Mouse (Mus musculus) embryonic facial prominence, embryonic 10.5 days (tissue): ENCODE measurements around the gene Gm49711. TPM values are rescaled to one million over a fixed set of nuclear protein-coding genes. Genes with fewer than 3 reads are reported as not detected.

ENCODE experiments used
- DNase-seq: peaks from one replicate; pipeline ENCODE4 v3.0.0-alpha.2; 2017; ENCODE audit warnings: low spot score
- H3K27ac ChIP-seq: fragments of 300-500 bp; sonication (generic); replicated peaks from 2 replicates; pipeline ENCODE4 v1.5.1; 2016; ENCODE audit warnings: mild to moderate bottlenecking
- H3K27me3 ChIP-seq: fragments of 300-500 bp; sonication (generic); replicated peaks from 2 replicates; pipeline ENCODE4 v1.6.1; 2016; ENCODE audit warnings: low read depth, mild to moderate bottlenecking; ENCODE audit not compliant: poor library complexity, severe bottlenecking
- H3K36me3 ChIP-seq: fragments of 300-500 bp; sonication (generic); replicated peaks from 2 replicates; pipeline ENCODE4 v1.6.1; 2016; ENCODE audit warnings: mild to moderate bottlenecking, moderate library complexity
- H3K4me1 ChIP-seq: fragments of 300-500 bp; sonication (generic); 2 replicates; pipeline ENCODE4 v1.6.1; 2016
- H3K4me3 ChIP-seq: fragments of 300-500 bp; sonication (generic); 2 replicates; pipeline ENCODE4 v1.5.1; 2016; ENCODE audit warnings: mild to moderate bottlenecking, moderate library complexity
- H3K9me3 ChIP-seq: fragments of 300-500 bp; sonication (generic); 2 replicates; pipeline ENCODE4 v1.6.1; 2016; ENCODE audit warnings: mild to moderate bottlenecking
- WGBS: fragments of 180-500 bp; shearing (Covaris S2); methylation state at CpG from one replicate; pipeline ENCODE4 v1.1.7; 2016; 5-methylcytosine and 5-hydroxymethylcytosine counted together
- polyA plus RNA-seq: library from polyadenylated mRNA; unstranded; fragments of >200 nt; fragmentation: Nextera tagmentation; extraction: Ambion mirVana; gene quantifications from 2 replicates; pipeline ENCODE4 v1.2.1, GENCODE M21; 2016

The Gm49711 gene
- 0.28 TPM in 1 of 2 replicates, not detected in the other for polyA plus RNA-seq

DNA sequence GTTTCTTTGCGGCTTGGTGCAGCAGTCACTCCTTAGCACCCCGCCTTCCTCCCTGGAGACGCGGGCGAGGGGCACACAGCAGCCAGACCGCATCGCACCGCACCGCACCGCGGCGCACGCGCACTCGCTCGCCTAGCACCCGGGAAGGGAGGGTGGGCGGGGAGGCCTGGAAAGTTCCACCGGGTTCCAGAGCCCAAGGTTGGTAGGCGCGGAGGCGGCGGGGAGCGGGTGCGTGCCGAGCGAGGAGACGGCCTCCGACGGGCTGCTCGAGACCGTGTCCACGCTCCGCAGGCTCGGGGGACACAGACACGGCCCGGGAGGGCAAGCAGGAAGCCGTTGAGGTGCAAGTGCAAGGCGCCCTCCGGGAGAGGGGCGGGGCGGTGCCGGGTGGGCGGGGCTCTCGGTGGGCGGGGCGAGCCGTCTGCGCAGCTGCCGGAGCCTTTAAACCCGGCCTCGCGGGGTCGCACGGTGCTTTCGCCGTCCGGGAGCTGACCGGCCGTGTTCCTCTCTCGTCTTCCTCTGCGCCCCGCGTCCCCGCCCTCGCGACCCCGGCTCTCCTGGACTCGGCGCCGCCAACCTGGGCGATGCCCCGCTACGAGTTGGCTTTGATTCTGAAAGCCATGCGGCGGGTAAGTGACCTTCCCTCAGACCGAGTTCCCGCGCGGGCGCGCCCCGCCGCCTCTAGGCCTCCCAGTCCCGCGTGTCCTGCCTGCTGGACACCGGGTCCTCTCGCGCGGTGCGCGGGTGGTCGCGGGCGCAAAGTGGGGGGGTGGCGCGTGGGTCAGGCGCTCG is at the start of gene Gm49711, which contains the start of the genes Mrps6 and Slc5a3:
Gene Gm49711, plus strand, starts transcription at position 465 of the 792 bp plus-strand sequence.
Gene Mrps6, plus strand, starts transcription at position 419 of the 792 bp plus-strand sequence.
Gene Slc5a3, plus strand, starts transcription at position 471 of the 792 bp plus-strand sequence.
- Histone ChIP-seq H3K36me3 (peaks cover 37% of the 10 kb centered on the region), H3K27me3 (0 out of 2 replicates have a peak, but pooled peaks cover 3% of the 10 kb centered on the region), H3K4me3 (peak within 1 kb of the TSS; percentile 91), H3K27ac (peak within 1 kb of the TSS; percentile 96), H3K4me1 (peaks cover 31% of the 10 kb centered on the region), H3K9me3 (peaks cover 11% of the 10 kb centered on the region)
- DNase-seq, result peak; percentile 95
- under 1% methylated on average over 99 of the region's 99 CpGs for WGBS

DNA sequence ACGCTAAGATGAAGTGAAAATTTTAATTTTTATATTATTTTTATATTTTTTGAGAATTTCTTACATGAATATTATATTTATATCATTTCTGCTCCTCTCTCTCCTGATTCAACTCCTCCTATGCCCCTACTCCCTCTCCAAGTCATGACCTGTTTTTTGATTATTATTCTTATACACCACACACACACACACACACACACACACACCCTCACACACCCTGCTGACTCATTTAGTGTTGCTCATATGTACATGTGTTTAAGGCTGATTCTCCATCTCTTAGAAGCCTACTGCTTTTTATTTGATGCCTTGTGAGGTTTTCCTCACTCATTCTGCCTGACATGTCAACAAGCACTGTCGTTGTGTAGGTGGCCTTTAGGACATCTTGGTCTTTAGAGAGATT is 48.5 kb upstream of the Gm49711 start:
- H3K4me3 ChIP-seq, result no peak overlapping the region
- H3K4me1 ChIP-seq, result no peaks in the 10 kb centered on the region
- no peaks in the 10 kb centered on the region for H3K27me3 ChIP-seq
- no peak for DNase-seq
- no peak overlapping the region for H3K27ac ChIP-seq
- WGBS, result 91% methylated on average over 2 of the region's 2 CpGs
- no peaks in the 10 kb centered on the region for H3K9me3 ChIP-seq
- no peaks in the 10 kb centered on the region for H3K36me3 ChIP-seq

DNA sequence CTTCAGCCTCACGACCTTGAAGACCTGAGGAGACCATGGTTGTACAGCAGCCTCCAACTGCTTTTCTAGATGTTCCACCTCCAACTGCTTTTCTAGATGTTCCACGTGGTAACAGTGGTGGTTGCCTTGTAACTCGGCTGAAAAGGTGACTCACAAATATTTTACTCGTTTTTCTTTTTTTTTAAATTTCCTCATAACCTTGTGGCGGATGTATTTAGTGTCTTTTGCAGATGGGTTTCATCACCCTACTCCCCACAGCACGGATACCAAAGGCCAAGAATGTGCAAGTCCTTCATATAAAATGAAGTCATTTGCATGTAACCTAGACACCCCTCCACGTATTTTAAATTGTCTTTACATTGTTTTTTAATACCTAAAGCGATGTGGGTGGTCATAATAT is 41.3 kb upstream of the Gm49711 start:
- H3K27ac ChIP-seq, result no peak overlapping the region
- H3K4me1 ChIP-seq, result peaks cover 18% of the 10 kb centered on the region
- no peaks in the 10 kb centered on the region for H3K27me3 ChIP-seq
- DNase-seq, result no peak
- 90% methylated on average over 8 of the region's 8 CpGs for WGBS
- no peak overlapping the region for H3K4me3 ChIP-seq
- H3K9me3 ChIP-seq, result no peaks in the 10 kb centered on the region
- no peaks in the 10 kb centered on the region for H3K36me3 ChIP-seq

DNA sequence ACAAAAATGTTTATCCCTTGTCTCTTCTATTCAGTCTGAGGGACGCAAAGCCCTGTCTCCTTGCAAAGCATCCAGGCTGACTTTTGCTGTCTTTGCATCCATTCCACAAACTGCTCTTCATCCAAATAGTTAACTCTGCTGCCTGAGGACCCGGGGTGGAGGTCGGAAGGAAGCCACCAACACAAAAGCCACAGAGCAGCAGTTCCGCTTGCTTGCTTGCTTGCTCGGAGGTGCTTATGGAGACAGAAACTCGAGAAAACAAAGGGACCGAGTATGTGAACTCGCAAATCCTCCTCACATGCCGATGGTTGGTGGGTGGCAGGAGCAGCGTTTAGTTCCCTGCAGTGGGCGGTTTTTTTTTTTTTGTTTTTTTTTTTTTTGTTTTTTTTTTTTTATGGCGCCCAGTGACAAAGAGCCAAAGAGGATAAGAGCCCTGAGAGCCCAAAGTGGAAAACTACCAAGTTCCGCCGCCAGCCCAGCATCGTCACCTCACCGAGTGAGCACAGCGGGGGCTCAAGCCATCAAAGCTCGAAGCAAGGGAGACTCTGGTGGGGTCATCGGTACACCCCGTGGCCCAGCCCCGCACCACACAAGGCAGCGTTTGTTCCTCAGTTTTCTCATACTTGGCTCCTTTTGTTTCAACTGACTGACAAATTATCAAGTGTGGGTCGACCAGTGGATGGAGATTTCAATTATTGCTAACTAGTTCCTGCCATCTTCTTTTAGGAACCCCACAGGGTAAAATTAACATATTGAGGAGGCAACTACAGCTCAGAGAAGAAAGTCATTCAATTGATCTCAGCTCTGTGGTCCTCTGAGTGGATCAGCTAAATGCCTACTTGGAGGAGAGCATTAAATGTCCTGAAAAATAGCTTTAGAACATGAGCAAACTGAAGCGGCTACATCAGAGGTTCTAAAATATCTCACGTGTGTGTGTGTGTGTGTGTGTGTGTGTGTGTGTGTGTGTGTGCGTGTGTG is 38.7 kb upstream of the Gm49711 start:
- H3K27ac ChIP-seq, result peak overlapping the region; percentile 76
- H3K9me3 ChIP-seq, result no peaks in the 10 kb centered on the region
- H3K27me3 ChIP-seq, result no peaks in the 10 kb centered on the region
- H3K4me3 ChIP-seq, result peak overlapping the region; percentile 48
- WGBS, result 9% methylated on average over 26 of the region's 26 CpGs
- H3K4me1 ChIP-seq, result peaks cover 35% of the 10 kb centered on the region
- peak; percentile 71 for DNase-seq
- H3K36me3 ChIP-seq, result no peaks in the 10 kb centered on the region

DNA sequence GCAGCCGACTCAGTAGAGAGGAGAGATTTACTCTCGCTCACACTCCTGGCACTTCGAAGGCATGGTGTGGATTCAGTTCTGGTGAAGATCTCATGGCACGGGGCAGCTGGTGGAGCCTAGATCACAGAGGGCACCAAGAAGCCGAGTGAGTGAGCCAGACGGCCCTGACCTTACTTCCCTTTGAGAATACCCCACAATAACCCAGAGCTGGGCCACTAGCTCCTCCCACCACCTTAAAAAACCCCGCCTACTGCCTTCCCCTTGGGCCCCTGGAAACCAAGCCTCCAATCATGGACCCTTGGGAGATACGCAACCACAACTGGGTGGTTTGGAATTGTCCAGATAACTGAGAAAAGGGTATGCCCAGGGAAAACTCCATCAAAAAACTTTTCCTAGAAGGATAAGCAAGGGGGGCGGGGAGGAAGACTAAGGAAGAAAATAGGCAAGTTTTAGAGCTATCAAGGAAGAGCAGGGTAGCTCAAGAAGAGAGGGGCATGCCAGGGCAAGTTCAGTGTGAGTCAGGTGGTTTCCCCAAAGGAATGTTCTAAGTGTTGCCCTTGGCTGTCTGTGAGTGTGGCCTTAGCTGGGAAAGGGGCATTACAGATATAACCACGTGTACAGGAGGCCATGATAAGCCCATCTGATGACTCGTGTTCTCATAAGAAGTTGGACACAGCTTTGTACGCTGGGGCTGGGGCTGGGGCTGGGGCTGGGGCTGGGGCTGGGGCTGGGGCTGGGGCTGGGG is 36.3 kb upstream of the Gm49711 start:
- 79% methylated on average over 12 of the region's 12 CpGs for WGBS
- Histone ChIP-seq H3K36me3 (no peaks in the 10 kb centered on the region), H3K9me3 (no peaks in the 10 kb centered on the region), H3K27me3 (no peaks in the 10 kb centered on the region), H3K27ac (no peak overlapping the region), H3K4me1 (peaks cover 35% of the 10 kb centered on the region), H3K4me3 (no peak overlapping the region)
- no peak for DNase-seq

DNA sequence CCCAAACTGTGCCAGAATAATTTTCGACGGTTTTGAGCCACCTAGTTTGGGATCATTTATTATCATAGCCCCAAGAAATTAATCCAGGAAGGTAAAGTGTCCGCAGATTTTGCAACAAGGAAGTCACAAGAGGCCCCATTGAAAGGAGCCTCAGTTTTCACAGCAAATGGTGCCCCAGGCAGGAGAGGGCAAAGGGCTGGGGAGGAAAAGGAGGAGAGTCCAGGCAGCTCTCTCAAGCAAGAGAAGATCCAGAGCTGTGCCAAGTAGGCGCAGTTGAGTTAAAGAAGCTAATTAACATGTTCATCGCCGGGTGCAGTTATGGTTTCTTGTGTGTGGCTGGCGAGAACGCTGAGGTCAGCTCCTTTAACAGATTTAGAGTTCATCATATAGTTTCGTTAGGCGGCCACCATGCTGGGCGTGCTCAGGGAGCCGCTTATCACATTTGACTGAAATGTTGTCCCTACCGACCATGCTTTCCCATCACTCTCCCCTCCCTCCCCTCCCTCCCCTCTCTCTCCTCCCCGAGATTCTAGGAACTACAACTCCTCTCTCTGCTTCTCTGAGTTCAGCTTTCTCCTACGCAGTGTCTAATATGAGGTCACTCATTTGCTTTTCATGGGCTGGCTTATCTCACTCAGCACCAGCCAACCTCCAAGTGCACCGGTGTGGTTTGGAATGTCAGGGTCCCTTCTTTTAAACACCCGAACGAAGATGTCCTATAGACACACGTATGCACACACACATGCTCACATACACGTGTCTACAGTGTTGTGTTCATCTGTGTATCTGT is 35.4 kb upstream of the Gm49711 start:
- 72% methylated on average over 20 of the region's 20 CpGs for WGBS
- DNase-seq, result no peak
- no peaks in the 10 kb centered on the region for H3K9me3 ChIP-seq
- no peak overlapping the region for H3K27ac ChIP-seq
- H3K27me3 ChIP-seq, result no peaks in the 10 kb centered on the region
- no peak overlapping the region for H3K4me3 ChIP-seq
- peaks cover 35% of the 10 kb centered on the region for H3K4me1 ChIP-seq
- no peaks in the 10 kb centered on the region for H3K36me3 ChIP-seq

DNA sequence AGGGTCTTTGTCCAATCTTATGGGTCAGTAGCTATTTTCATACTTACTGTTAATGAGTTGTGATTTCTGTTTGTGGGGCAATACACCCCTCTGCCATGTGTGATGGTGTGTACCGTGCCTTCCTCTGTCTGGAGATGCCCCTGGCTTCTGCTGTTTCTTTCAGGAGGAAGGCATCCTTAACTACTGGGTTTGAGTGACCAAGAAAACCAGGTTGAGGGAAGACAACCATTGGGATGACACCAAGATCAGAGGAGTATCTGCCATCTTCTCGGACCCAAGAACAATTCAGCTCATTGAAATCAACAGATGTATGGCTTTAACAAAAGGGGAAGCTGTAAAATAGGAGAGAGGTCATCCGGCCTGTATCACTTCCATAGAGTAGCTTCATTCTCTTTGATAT is 24.8 kb upstream of the Gm49711 start:
- Histone ChIP-seq H3K4me3 (no peak overlapping the region), H3K9me3 (no peaks in the 10 kb centered on the region), H3K27me3 (no peaks in the 10 kb centered on the region), H3K27ac (no peak overlapping the region), H3K36me3 (no peaks in the 10 kb centered on the region), H3K4me1 (peaks cover 5% of the 10 kb centered on the region; the same call in 1 of the 2 replicates)
- DNase-seq, result no peak
- WGBS, result 88% methylated on average over 3 of the region's 3 CpGs

DNA sequence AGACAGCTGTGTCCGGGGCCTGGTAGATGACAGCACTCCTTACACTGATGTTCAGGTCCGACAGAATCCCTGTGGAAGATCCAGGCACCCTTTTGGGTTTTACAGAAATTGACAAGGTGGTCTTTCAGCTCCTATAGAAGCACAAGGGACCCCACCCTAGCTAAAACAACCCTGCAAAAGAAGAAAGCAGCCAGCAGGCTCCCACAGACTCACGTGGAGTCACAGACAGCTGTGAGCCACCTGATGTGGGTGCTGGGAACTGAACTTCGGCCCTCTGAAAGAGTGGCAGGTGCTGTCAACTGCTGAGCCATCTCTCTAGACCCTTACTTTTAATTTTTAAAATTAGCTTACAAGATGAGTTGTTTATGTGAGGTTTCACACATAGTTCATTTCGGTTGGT is 23.4 kb upstream of the Gm49711 start:
- H3K4me1 ChIP-seq, result peaks cover 5% of the 10 kb centered on the region; the same call in 1 of the 2 replicates
- no peaks in the 10 kb centered on the region for H3K36me3 ChIP-seq
- no peak overlapping the region for H3K4me3 ChIP-seq
- no peak overlapping the region for H3K27ac ChIP-seq
- H3K9me3 ChIP-seq, result no peaks in the 10 kb centered on the region
- WGBS, result 76% methylated on average over 5 of the region's 5 CpGs
- no peaks in the 10 kb centered on the region for H3K27me3 ChIP-seq
- no peak for DNase-seq

DNA sequence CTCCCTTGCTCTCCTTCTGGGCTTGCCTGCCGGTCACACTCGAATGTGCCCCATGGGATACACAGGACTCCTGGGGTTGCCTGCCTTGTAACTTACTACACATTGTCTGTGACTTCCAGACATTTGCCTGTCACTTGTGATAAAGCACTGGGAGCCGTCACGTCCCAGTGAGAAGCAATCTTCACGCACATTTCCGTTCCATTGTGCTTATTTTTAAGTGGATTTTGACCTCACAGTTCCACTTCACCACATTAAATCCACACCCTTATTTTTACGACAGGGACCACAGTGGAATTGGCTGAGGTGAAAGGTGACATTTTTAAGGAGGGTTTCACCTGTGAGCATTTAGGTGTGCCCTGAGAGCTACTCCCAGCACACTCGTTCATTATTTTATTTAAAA is 21.4 kb upstream of the Gm49711 start:
- peaks cover 5% of the 10 kb centered on the region; the same call in 1 of the 2 replicates for H3K4me1 ChIP-seq
- no peaks in the 10 kb centered on the region for H3K36me3 ChIP-seq
- no peaks in the 10 kb centered on the region for H3K9me3 ChIP-seq
- H3K4me3 ChIP-seq, result no peak overlapping the region
- no peak overlapping the region for H3K27ac ChIP-seq
- DNase-seq, result no peak
- H3K27me3 ChIP-seq, result no peaks in the 10 kb centered on the region
- WGBS, result 79% methylated on average over 8 of the region's 8 CpGs

DNA sequence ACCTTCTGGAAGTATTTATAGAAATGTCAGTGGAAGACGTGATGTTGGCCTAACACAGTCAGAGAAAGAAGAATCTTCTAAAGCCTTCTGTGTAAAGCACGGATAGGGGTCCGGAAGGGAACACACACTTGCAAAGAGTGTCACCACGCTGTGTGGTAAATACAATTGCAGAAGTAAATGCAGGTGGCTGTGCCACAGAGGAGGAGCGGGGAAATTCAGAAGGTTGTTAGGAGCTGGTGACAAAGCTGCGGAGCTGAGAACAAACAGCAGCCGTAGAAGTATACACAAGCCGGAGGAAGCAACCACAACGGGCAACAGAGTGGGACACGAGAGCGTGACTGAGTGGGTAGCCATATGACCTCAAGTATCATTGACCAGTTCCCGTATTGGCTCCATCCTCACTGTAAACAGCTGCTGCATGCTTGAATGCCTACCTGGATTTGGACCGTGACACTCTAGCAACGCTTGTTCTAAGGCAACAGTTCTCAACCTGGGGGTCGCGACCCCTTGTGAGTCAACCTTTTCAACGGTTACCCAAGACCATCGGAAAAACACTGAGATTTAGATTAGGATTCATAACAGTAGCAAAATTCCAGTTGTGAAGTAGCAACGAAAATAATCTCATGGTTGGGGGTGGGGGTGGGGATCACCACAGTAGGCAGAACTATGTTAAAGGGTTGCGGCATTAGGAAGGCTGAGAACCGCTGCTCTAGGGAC is 20.1 kb upstream of the Gm49711 start:
- Histone ChIP-seq H3K4me3 (no peak overlapping the region), H3K27me3 (no peaks in the 10 kb centered on the region), H3K36me3 (no peaks in the 10 kb centered on the region), H3K9me3 (no peaks in the 10 kb centered on the region), H3K27ac (no peak overlapping the region), H3K4me1 (peaks cover 5% of the 10 kb centered on the region; the same call in 1 of the 2 replicates)
- 87% methylated on average over 21 of the region's 21 CpGs for WGBS
- DNase-seq, result no peak

DNA sequence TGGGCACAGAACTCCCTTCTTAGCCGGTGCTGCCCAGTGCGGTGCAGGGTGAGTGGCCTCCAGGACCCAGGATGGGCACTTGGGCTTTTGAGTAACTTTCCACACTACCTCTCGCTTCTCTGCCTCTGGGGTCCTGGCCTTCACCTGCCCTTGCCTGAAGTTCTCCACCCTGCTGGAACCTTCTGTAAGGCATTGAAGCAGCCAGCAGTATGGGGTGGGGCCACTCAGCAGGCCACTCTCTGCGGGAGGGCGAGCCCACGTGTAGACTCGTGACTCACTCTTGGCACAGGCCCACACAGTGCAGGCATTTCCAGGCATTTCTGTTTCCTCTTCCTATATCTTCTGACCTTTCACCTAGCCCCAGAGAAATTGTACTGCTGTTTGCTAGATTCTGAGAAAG is 18.7 kb upstream of the Gm49711 start:
- 93% methylated on average over 7 of the region's 7 CpGs for WGBS
- Histone ChIP-seq H3K36me3 (no peaks in the 10 kb centered on the region), H3K4me3 (no peak overlapping the region), H3K4me1 (peaks cover 5% of the 10 kb centered on the region; the same call in 1 of the 2 replicates), H3K27ac (no peak overlapping the region), H3K9me3 (no peaks in the 10 kb centered on the region), H3K27me3 (no peaks in the 10 kb centered on the region)
- no peak for DNase-seq
